ENCODE assay signal across 9 mouse cellular contexts in genomic region chr14:61242611-61243010, GRCm38 (mm10). TPM values are rescaled to one million over a fixed set of nuclear protein-coding genes. Genes with fewer than 3 reads are reported as not detected.
A peak's percentile ranks its signal among the peaks of the same experiment; 100 is the strongest.
DNase-seq lines count a peak whose midpoint lies in the region; ATAC-seq and TF ChIP-seq lines count a peak whose summit lies in the region.
"Had no signal": no experiment of that assay in that cellular context is flagged by ENCODE, and none has a peak within 500 bp of the region (broad histone marks: within the 10 kb centered on the region; RNA-seq: fewer than 3 reads in every experiment).

No protein-coding gene starts in this region.

- no peak for TF ChIP-seq POLR2A in CH12.LX (IDR thresholded peaks at IDR 0.05; ENCODE audit: low read depth, low read length)

- no peaks in the 10 kb centered on the region for H3K36me3 ChIP-seq in hindbrain, postnatal 0 days (ENCODE audit: insufficient read depth, low read length)
- no peaks in the 10 kb centered on the region for H3K36me3 ChIP-seq in hindbrain, embryonic 12.5 days
- H3K36me3 ChIP-seq in CH12.LX (replicated peaks in 1 of 2; ENCODE audit: control insufficient read depth in 1 of 2, insufficient read depth in 1 of 2, low read length in 1 of 2): no peaks in the 10 kb centered on the region
- no peaks in the 10 kb centered on the region for H3K36me3 ChIP-seq in neural tube, embryonic 15.5 days
- H3K36me3 ChIP-seq in kidney, embryonic 14.5 days (ENCODE audit: control insufficient read depth, insufficient read depth, low read length): no peaks in the 10 kb centered on the region

- H3K4me3 ChIP-seq in hindbrain, postnatal 0 days (ENCODE audit: low read length): no peak overlapping the region
- H3K4me3 ChIP-seq in hindbrain, embryonic 12.5 days: no peak overlapping the region
- no peak overlapping the region for H3K4me3 ChIP-seq in CH12.LX (replicated peaks in 1 of 3; ENCODE audit: low read depth in 2 of 3, low read length in 2 of 3, poor library complexity in 1 of 3)
- no peak overlapping the region for H3K4me3 ChIP-seq in neural tube, embryonic 15.5 days (replicated peaks)
- H3K4me3 ChIP-seq in kidney, embryonic 14.5 days (ENCODE audit: low read length): no peak overlapping the region

- peak; percentile 54 for TF ChIP-seq CTCF in hindbrain, postnatal 0 days (IDR thresholded peaks at IDR 0.05; ENCODE audit: low read depth)
- peak; percentile 61 to 79; a peak in 3 of 4 replicates for TF ChIP-seq CTCF in CH12.LX (conservative IDR thresholded peaks at IDR 0.05 in 1 of 2, IDR thresholded peaks at IDR 0.05 in 1 of 2; ENCODE audit: low read depth in 2 of 2, low read length in 2 of 2)

- TF ChIP-seq RAD21 in CH12.LX (IDR thresholded peaks at IDR 0.05; ENCODE audit: low read depth, low read length): peak; percentile 64

- H3K4me1 ChIP-seq in hindbrain, postnatal 0 days (ENCODE audit: insufficient read depth, low read length): no peaks in the 10 kb centered on the region
- H3K4me1 ChIP-seq in hindbrain, embryonic 12.5 days: no peaks in the 10 kb centered on the region
- no peaks in the 10 kb centered on the region for H3K4me1 ChIP-seq in CH12.LX (ENCODE audit: control insufficient read depth in 1 of 2, insufficient read depth in 2 of 2)
- H3K4me1 ChIP-seq in neural tube, embryonic 15.5 days: no peaks in the 10 kb centered on the region
- H3K4me1 ChIP-seq in kidney, embryonic 14.5 days (ENCODE audit: control insufficient read depth, insufficient read depth, low read length): no peaks in the 10 kb centered on the region

- H3K4me2 ChIP-seq in hindbrain, postnatal 0 days (ENCODE audit: low read depth, low read length): no peak overlapping the region
- no peak overlapping the region for H3K4me2 ChIP-seq in hindbrain, embryonic 12.5 days (replicated peaks)
- H3K4me2 ChIP-seq in CH12.LX (ENCODE audit: insufficient read depth, low read depth, poor library complexity, severe bottlenecking): no peak overlapping the region
- no peak overlapping the region for H3K4me2 ChIP-seq in neural tube, embryonic 15.5 days
- no peak overlapping the region for H3K4me2 ChIP-seq in kidney, embryonic 14.5 days (replicated peaks; ENCODE audit: low read depth, low read length)

- DNase-seq in hindbrain, postnatal 0 days (ENCODE audit: low spot score): peak; percentile 39
- DNase-seq in 3T3-L1 (ENCODE audit: low read depth, low spot score): peak; percentile 24
- peak; percentile 63 for DNase-seq in CH12.LX (ENCODE audit: extremely low read depth)
- DNase-seq in embryo, embryonic 9.5 days (ENCODE audit: extremely low spot score): peak; percentile 19
- no peak for DNase-seq in spleen, adult 12 weeks (ENCODE audit: low spot score)
- DNase-seq: adrenal gland, adult 2 months had no signal

- no peak overlapping the region for H3K9ac ChIP-seq in hindbrain, postnatal 0 days (replicated peaks; ENCODE audit: low read length)
- no peak overlapping the region for H3K9ac ChIP-seq in hindbrain, embryonic 12.5 days
- H3K9ac ChIP-seq in CH12.LX (ENCODE audit: insufficient read depth, low read depth): no peak overlapping the region
- H3K9ac ChIP-seq in neural tube, embryonic 15.5 days (replicated peaks): no peak overlapping the region
- no peak overlapping the region for H3K9ac ChIP-seq in kidney, embryonic 14.5 days (ENCODE audit: low read depth, low read length)

- WGBS in hindbrain, postnatal 0 days: 46% methylated on average over 6 of the region's 6 CpGs
- WGBS in hindbrain, embryonic 12.5 days: 40% methylated on average over 6 of the region's 6 CpGs
- WGBS in neural tube, embryonic 15.5 days: 46% methylated on average over 6 of the region's 6 CpGs
- 44% methylated on average over 6 of the region's 6 CpGs for WGBS in kidney, embryonic 14.5 days

- TF ChIP-seq EP300 in CH12.LX (IDR thresholded peaks at IDR 0.05; ENCODE audit: low read length): no peak

- ATAC-seq in hindbrain, postnatal 0 days: no peak
- no peak for ATAC-seq in hindbrain, embryonic 12.5 days (ENCODE audit: low FRiP score)
- no peak for ATAC-seq in neural tube, embryonic 15.5 days (ENCODE audit: low FRiP score)
- no peak for ATAC-seq in kidney, embryonic 14.5 days (ENCODE audit: low FRiP score, low TSS enrichment)

- dilution Hi-C loops in CH12.LX (cut with MboI; ENCODE audit: extremely low pct_ligation_motif_present, extremely low pct_unique_long_range_greater_than_20kb, low sequenced_read_pairs): no loop called here

- H3K27me3 ChIP-seq in hindbrain, postnatal 0 days (ENCODE audit: insufficient read depth, low read length): no peaks in the 10 kb centered on the region
- no peaks in the 10 kb centered on the region for H3K27me3 ChIP-seq in hindbrain, embryonic 12.5 days
- H3K27me3 ChIP-seq in CH12.LX (replicated peaks): no peaks in the 10 kb centered on the region
- H3K27me3 ChIP-seq in neural tube, embryonic 15.5 days (replicated peaks): no peaks in the 10 kb centered on the region
- H3K27me3 ChIP-seq in kidney, embryonic 14.5 days (ENCODE audit: control insufficient read depth, insufficient read depth, low read length): no peaks in the 10 kb centered on the region

- no peaks in the 10 kb centered on the region for H3K9me3 ChIP-seq in hindbrain, postnatal 0 days (ENCODE audit: low read length)
- no peaks in the 10 kb centered on the region for H3K9me3 ChIP-seq in hindbrain, embryonic 12.5 days (replicated peaks)
- peaks cover 4% of the 10 kb centered on the region for H3K9me3 ChIP-seq in CH12.LX (replicated peaks; ENCODE audit: low read length)
- H3K9me3 ChIP-seq in neural tube, embryonic 15.5 days (replicated peaks): no peaks in the 10 kb centered on the region
- 0 out of 2 replicates have a peak, but pooled peaks cover 3% of the 10 kb centered on the region for H3K9me3 ChIP-seq in kidney, embryonic 14.5 days (ENCODE audit: control insufficient read depth, low read length)

- no peaks in the 10 kb centered on the region for H3K79me2 ChIP-seq in CH12.LX (replicated peaks; ENCODE audit: control insufficient read depth, extremely low read depth, insufficient read depth, poor library complexity, severe bottlenecking)

- in situ Hi-C loops in CH12.LX (cut with MboI; ENCODE audit: low pct_ligation_motif_present, low pct_unique_long_range_greater_than_20kb, low sequenced_read_pairs): no loop called here

- no peak overlapping the region for H3K27ac ChIP-seq in hindbrain, postnatal 0 days
- H3K27ac ChIP-seq in hindbrain, embryonic 12.5 days: no peak overlapping the region
- H3K27ac ChIP-seq in CH12.LX (ENCODE audit: insufficient read depth, low read depth): no peak overlapping the region
- H3K27ac ChIP-seq in neural tube, embryonic 15.5 days (replicated peaks): no peak overlapping the region
- H3K27ac ChIP-seq in kidney, embryonic 14.5 days (ENCODE audit: low read depth, low read length): no peak overlapping the region

TF ChIP-seq in CH12.LX, 34 proteins besides CTCF, POLR2A, EP300 and RAD21:
- TF ChIP-seq SMC3 (IDR thresholded peaks at IDR 0.05; ENCODE audit: low read depth, low read length) (peak; percentile 63), ELF1 (IDR thresholded peaks at IDR 0.05; ENCODE audit: low read depth, low read length) (peak; percentile 49), USF2 (conservative IDR thresholded peaks at IDR 0.05; ENCODE audit: low read depth, low read length) (no peak)

RNA-seq across cellular contexts. Expression of gene Sgcg, which starts 15.7 kb away (rescaled TPM):
- total RNA-seq in hindbrain, postnatal 0 days (2014; rRNA removed): 0.52 and 0.72 TPM in 2 replicates
- 0.49 and 0.76 TPM in 2 replicates for polyA plus RNA-seq in hindbrain, postnatal 0 days (2015; fragmentation: Nextera tagmentation; extraction: Ambion mirVana)
- 0.15 and 1.3 TPM in 2 replicates for polyA plus RNA-seq in hindbrain, embryonic 12.5 days (2016; fragmentation: Nextera tagmentation; extraction: Ambion mirVana)
- not detected in 2 replicates for total RNA-seq in CH12.LX (2012; rRNA removed)
- total RNA-seq in CH12.LX (2014; rRNA removed): not detected in 2 replicates
- polyA plus RNA-seq in CH12.LX (2012; ENCODE audit: insufficient read length, low read depth): not detected in 2 replicates
- 1.0 and 1.1 TPM in 2 replicates for polyA plus RNA-seq in neural tube, embryonic 15.5 days (2015; fragmentation: Nextera tagmentation; extraction: Ambion mirVana)
- 0.76 and 1.1 TPM in 2 replicates for polyA plus RNA-seq in kidney, embryonic 14.5 days (2014; fragmentation: Nextera tagmentation; extraction: Ambion mirVana)
- polyA plus RNA-seq: adrenal gland, adult 2 months had no signal
